Comparison of ENCODE assay signal across 20 mouse cellular contexts in the genomic region with DNA sequence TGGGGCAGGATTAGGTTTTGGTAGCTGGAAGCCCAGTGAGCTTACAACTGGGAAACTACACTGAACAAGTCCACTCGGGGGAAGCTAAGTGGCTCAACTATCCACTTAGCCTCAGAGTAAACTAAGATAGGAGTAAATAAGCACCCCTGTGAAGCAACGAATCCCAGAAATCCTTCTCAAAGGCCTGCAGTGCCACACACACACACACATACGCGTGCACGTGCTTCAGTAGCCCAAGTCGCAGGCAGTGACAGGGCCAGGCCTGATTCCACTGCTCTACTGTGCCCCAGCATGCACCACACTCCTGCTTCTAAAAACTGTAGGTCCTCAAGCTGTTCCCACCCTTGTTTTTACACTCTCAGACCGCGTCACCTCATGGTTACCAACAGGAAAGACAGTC.
DNase-seq lines count a peak whose midpoint lies in the region; ATAC-seq and TF ChIP-seq lines count a peak whose summit lies in the region.
"Had no signal": no experiment of that assay in that cellular context is flagged by ENCODE, and none has a peak within 500 bp of the region (broad histone marks: within the 10 kb centered on the region; RNA-seq: fewer than 3 reads in every experiment).

No protein-coding gene starts in this region.

- ATAC-seq in hindbrain, embryonic 12.5 days (ENCODE audit: low FRiP score): no peak
- ATAC-seq in liver, embryonic 13.5 days (ENCODE audit: low read depth): no peak
- ATAC-seq in liver, embryonic 12.5 days: no peak
- ATAC-seq: forebrain, embryonic 13.5 days; forebrain, postnatal 0 days had no signal

- H3K9ac ChIP-seq in hindbrain, embryonic 12.5 days: no peak overlapping the region
- no peak overlapping the region for H3K9ac ChIP-seq in liver, embryonic 13.5 days
- no peak overlapping the region for H3K9ac ChIP-seq in liver, embryonic 12.5 days
- H3K9ac ChIP-seq: embryonic facial prominence, embryonic 12.5 days; forebrain, embryonic 13.5 days; forebrain, postnatal 0 days; heart, embryonic 15.5 days had no signal

- H3K4me1 ChIP-seq in hindbrain, embryonic 10.5 days (replicated peaks): peaks cover 20% of the 10 kb centered on the region
- no peaks in the 10 kb centered on the region for H3K4me1 ChIP-seq in hindbrain, embryonic 12.5 days
- H3K4me1 ChIP-seq in liver, embryonic 13.5 days (replicated peaks): peaks cover 11% of the 10 kb centered on the region
- H3K4me1 ChIP-seq in liver, embryonic 12.5 days: no peaks in the 10 kb centered on the region
- H3K4me1 ChIP-seq in lung, adult 2 months (ENCODE audit: control insufficient read depth, insufficient read depth, low read length): no peaks in the 10 kb centered on the region
- H3K4me1 ChIP-seq: embryonic facial prominence, embryonic 12.5 days; heart, embryonic 15.5 days had no signal

- peak overlapping the region; percentile 53; the same call in 1 of the 2 replicates for H3K27ac ChIP-seq in hindbrain, embryonic 10.5 days
- no peak overlapping the region for H3K27ac ChIP-seq in hindbrain, embryonic 12.5 days
- peak overlapping the region; percentile 34; the same call in 1 of the 2 replicates for H3K27ac ChIP-seq in liver, embryonic 13.5 days
- H3K27ac ChIP-seq in liver, embryonic 12.5 days: no peak overlapping the region
- H3K27ac ChIP-seq: embryonic facial prominence, embryonic 12.5 days; forebrain, embryonic 13.5 days; heart, adult 2 months; heart, embryonic 15.5 days had no signal

- H3K9me3 ChIP-seq in hindbrain, embryonic 10.5 days: no peaks in the 10 kb centered on the region
- no peaks in the 10 kb centered on the region for H3K9me3 ChIP-seq in hindbrain, embryonic 12.5 days (replicated peaks)
- no peaks in the 10 kb centered on the region for H3K9me3 ChIP-seq in liver, embryonic 13.5 days (replicated peaks)
- no peaks in the 10 kb centered on the region for H3K9me3 ChIP-seq in liver, embryonic 12.5 days (replicated peaks)
- H3K9me3 ChIP-seq: embryonic facial prominence, embryonic 12.5 days; forebrain, embryonic 13.5 days; heart, embryonic 15.5 days had no signal

- no peaks in the 10 kb centered on the region for H3K36me3 ChIP-seq in hindbrain, embryonic 10.5 days
- no peaks in the 10 kb centered on the region for H3K36me3 ChIP-seq in hindbrain, embryonic 12.5 days
- H3K36me3 ChIP-seq in liver, embryonic 13.5 days: no peaks in the 10 kb centered on the region
- H3K36me3 ChIP-seq in liver, embryonic 12.5 days: no peaks in the 10 kb centered on the region
- H3K36me3 ChIP-seq: embryonic facial prominence, embryonic 12.5 days; heart, embryonic 15.5 days had no signal

- no peak overlapping the region for H3K4me2 ChIP-seq in hindbrain, embryonic 12.5 days (replicated peaks)
- H3K4me2 ChIP-seq in liver, embryonic 13.5 days: no peak overlapping the region
- H3K4me2 ChIP-seq in liver, embryonic 12.5 days: no peak overlapping the region
- H3K4me2 ChIP-seq: embryonic facial prominence, embryonic 12.5 days; forebrain, embryonic 13.5 days; heart, embryonic 11.5 days; heart, embryonic 15.5 days had no signal

- DNase-seq in hindbrain, embryonic 10.5 days (ENCODE audit: low spot score): no peak
- DNase-seq in liver, embryonic 13.5 days: no peak
- DNase-seq in lung, adult 2 months: peak; percentile 33
- no peak for DNase-seq in lung, postnatal 10 days
- peak; percentile 35 for DNase-seq in lung, postnatal 25 days (ENCODE audit: low spot score)
- no peak for DNase-seq in testis, postnatal 14 days (ENCODE audit: low spot score)
- DNase-seq: adrenal gland, postnatal 14 days; cerebellum, adult 11-12 months; cerebellum, adult 9-10 months; cerebellum, postnatal 25 days; forebrain, postnatal 0 days; gastrocnemius, postnatal 14 days; heart, adult 2 months; heart, postnatal 14 days had no signal

- H3K4me3 ChIP-seq in hindbrain, embryonic 10.5 days: no peak overlapping the region
- no peak overlapping the region for H3K4me3 ChIP-seq in hindbrain, embryonic 12.5 days
- H3K4me3 ChIP-seq in liver, embryonic 13.5 days (replicated peaks): no peak overlapping the region
- no peak overlapping the region for H3K4me3 ChIP-seq in liver, embryonic 12.5 days
- H3K4me3 ChIP-seq in lung, adult 2 months (replicated peaks; ENCODE audit: extremely low read depth, low read depth, low read length): no peak overlapping the region
- H3K4me3 ChIP-seq: embryonic facial prominence, embryonic 12.5 days; forebrain, embryonic 13.5 days; heart, adult 2 months; heart, embryonic 15.5 days had no signal

- 79% methylated on average over 8 of the region's 8 CpGs for WGBS in hindbrain, embryonic 10.5 days
- 73% methylated on average over 8 of the region's 8 CpGs for WGBS in hindbrain, embryonic 12.5 days
- 68% methylated on average over 8 of the region's 8 CpGs for WGBS in liver, embryonic 13.5 days (ENCODE audit: insufficient replicate concordance)
- WGBS in liver, embryonic 12.5 days (ENCODE audit: insufficient replicate concordance): 65% methylated on average over 8 of the region's 8 CpGs
- 59% methylated on average over 8 of the region's 8 CpGs for WGBS in lung, adult 2 months

- no peak for TF ChIP-seq CTCF in lung, adult 2 months (IDR thresholded peaks at IDR 0.05; ENCODE audit: insufficient read depth, low read length)

- no peaks in the 10 kb centered on the region for H3K27me3 ChIP-seq in hindbrain, embryonic 10.5 days (ENCODE audit: insufficient read depth, poor library complexity, severe bottlenecking)
- H3K27me3 ChIP-seq in hindbrain, embryonic 12.5 days: no peaks in the 10 kb centered on the region; the same call in 1 of the 2 replicates
- no peaks in the 10 kb centered on the region for H3K27me3 ChIP-seq in liver, embryonic 13.5 days
- H3K27me3 ChIP-seq in liver, embryonic 12.5 days (replicated peaks): no peaks in the 10 kb centered on the region
- H3K27me3 ChIP-seq: embryonic facial prominence, embryonic 12.5 days; forebrain, embryonic 13.5 days; heart, embryonic 15.5 days had no signal

- TF ChIP-seq POLR2A in lung, adult 2 months (IDR thresholded peaks at IDR 0.05; ENCODE audit: borderline replicate concordance, extremely low read depth, low read depth, low read length): no peak

Comparison
In these comparisons a context has a peak if more than half of its experiments do, and no peak if none do; other contexts are left out.
1. DNase-seq: peak in lung, adult 2 months (single experiment) and lung, postnatal 25 days (single experiment); none in hindbrain, embryonic 10.5 days (single experiment), liver, embryonic 13.5 days (single experiment), lung, postnatal 10 days (single experiment) and testis, postnatal 14 days (single experiment).
2. H3K27ac ChIP-seq: peak in hindbrain, embryonic 10.5 days (single experiment) and liver, embryonic 13.5 days (single experiment); none in hindbrain, embryonic 12.5 days (single experiment) and liver, embryonic 12.5 days (single experiment).